Mouse (Mus musculus) neural tube, postnatal 0 days (tissue): ENCODE data around the gene Gm38119. TPM values are rescaled to one million over a fixed set of nuclear protein-coding genes. Genes with fewer than 3 reads are reported as not detected.

ENCODE experiments used
- polyA plus RNA-seq: library from polyadenylated mRNA; unstranded; fragments of >200 nt; fragmentation: Nextera tagmentation; extraction: Ambion mirVana; gene quantifications from 2 replicates; pipeline ENCODE4 v1.2.1, GENCODE M21; 2015

Gm38119 gene
- polyA plus RNA-seq = not detected in 2 replicates

DNA sequence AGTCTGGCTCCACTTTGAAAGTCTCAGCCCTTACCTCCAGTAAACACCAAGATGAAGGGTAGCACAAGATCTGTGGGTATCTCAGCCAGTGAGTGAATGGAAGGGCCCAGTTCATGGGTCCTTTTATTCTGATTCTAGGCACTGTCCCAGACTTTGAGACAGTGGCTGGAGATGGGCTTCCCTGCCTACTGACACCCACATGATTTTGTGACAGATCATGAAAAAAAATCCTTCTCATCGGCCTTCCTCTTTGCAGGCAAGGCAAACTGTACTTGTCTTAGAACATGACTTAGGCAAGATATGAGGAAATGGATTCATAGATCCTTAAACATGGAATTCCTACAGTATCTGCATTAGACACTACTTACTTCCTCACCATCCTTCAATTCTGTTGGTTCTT lies at the start of gene Gm38119:
Gene Gm38119, minus strand, starts transcription at position 101 of the 400 bp plus-strand sequence.

DNA sequence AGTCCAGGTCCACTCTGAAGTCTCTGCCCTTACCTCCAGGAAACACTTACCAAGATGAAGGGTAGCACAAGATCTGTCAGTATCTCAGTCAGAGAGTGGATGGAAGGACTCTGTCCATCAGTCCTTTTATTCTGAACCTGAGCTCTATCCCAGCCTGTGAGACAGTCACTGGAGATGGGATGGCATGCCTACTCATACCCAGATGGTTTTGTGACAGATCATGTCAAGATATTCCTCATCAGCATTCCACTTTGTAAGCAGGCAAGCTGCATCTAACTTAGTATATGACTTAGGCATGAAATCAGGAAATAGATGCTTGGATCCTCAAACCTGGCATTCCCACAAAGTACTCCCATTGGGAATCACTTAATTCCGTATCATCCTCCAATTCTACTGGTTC lies 39.9 kb upstream of the Gm38119 start, which contains the start of gene Lce1i:
Gene Lce1i, minus strand, starts transcription at position 101 of the 400 bp plus-strand sequence.

DNA sequence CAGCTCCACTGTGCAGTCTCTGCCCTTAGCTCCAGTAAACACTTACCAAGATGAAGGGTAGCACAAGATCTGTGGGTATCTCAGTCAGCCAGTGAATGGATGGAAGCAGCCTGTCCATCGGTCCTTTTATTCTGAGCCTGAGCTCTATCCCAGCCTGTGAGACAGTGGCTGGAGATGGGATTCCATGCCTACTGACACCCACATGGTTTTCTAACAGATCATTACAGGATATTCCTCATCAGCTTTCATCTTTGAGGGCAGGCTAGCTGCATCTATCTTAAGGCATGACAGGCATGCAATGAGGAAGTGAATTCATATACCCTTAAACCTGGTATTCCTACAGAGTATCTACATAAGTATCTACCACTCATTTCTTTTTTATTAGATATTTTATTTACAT lies 26.1 kb upstream of the Gm38119 start, which contains the start of gene Lce1h:
Gene Lce1h, minus strand, starts transcription at position 101 of the 400 bp plus-strand sequence.

DNA sequence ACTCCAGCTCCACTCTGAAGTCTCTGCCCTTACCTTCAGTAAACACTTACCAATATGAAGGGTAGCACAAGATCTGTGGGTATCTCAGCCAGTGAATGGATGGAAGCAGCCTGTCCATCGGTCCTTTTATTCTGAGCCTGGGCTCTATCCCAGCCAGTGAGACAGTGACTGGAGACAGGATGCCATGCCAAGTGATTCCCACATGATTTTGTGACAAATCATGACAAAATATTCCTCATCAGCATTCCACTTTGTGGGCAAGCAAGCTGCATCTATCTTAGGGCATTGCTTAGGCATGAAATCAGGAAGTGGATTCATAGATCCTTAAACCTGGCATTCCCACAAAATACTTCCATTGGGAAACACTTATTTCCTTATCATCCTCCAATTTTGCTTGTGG lies 13.3 kb upstream of the Gm38119 start, which contains the start of gene Lce1g:
Gene Lce1g, minus strand, starts transcription at position 101 of the 400 bp plus-strand sequence.

DNA sequence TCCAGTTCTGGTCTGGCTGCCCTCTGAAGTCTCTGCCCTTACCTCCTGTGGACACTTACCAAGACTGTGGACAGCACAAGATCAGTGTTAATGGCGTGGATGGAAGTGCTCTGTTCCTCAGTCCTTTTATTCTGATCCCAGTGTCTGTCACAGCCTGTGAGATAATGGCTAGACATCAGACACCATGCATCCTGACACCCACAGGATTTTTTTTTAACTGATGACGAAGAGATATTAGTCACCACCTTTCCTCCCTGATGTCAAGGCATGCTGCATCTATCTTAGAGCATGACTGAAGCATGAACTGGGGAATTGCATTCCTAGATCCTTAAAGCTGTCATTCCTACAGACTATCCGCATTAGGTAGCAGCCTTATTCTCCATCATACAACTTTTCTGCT lies 18.6 kb downstream of the Gm38119 start, which contains the start of gene Lce1f:
Gene Lce1f, minus strand, starts transcription at position 101 of the 400 bp plus-strand sequence.

DNA sequence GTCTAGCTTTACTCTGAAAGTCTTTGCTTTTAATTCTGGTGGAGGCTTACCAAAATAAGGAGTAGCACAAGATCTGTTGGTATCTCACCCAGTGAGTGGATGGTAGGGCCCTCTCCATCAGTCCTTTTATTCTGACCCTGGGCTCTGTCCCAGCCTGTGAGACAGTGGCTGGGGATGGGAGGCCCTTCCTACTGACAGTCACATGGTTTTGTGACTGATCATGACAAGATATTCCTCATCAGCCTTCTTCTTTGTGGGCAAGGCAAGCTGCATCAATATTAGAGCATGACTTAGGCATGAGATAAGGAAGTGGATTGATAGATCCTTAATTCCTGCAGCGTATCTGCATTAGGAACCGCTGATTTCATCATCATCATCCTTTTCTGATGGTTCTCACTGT lies 29.9 kb downstream of the Gm38119 start, which contains the start of gene Lce1e:
Gene Lce1e, minus strand, starts transcription at position 101 of the 400 bp plus-strand sequence.

Other genes with a start within 250 kb of the Gm38119 start
- not detected in 2 replicates for gene Sprr4, start 238.6 kb downstream of the Gm38119 start, polyA plus RNA-seq
- gene 2310046K23Rik, start 204.6 kb downstream of the Gm38119 start, polyA plus RNA-seq = not detected in 2 replicates
- not detected in 2 replicates for gene Ivl, start 165.4 kb downstream of the Gm38119 start, polyA plus RNA-seq
- not detected in 2 replicates for gene Smcp, start 150.1 kb downstream of the Gm38119 start, polyA plus RNA-seq
- not detected in 2 replicates for gene 2210017I01Rik, start 131.6 kb downstream of the Gm38119 start, polyA plus RNA-seq
- gene Lce6a, start 117.4 kb downstream of the Gm38119 start, polyA plus RNA-seq = not detected in 2 replicates
- gene Lce1a1, start 90.8 kb downstream of the Gm38119 start, polyA plus RNA-seq = not detected in 2 replicates
- gene Lce1b, start 82.2 kb downstream of the Gm38119 start, polyA plus RNA-seq = not detected in 2 replicates
- gene Lce1a2, start 68.8 kb downstream of the Gm38119 start, polyA plus RNA-seq = not detected in 2 replicates
- not detected in 2 replicates for gene Lce1c, start 59.8 kb downstream of the Gm38119 start, polyA plus RNA-seq
- not detected in 2 replicates for gene Lce1d, start 51.9 kb downstream of the Gm38119 start, polyA plus RNA-seq
- not detected in 2 replicates for gene Lce1e, start 30.0 kb downstream of the Gm38119 start, polyA plus RNA-seq
- gene Lce1f, start 18.7 kb downstream of the Gm38119 start, polyA plus RNA-seq = not detected in 2 replicates
- not detected in 2 replicates for gene Lce1g, start 13.2 kb upstream of the Gm38119 start, polyA plus RNA-seq
- not detected in 2 replicates for gene Lce1h, start 26.0 kb upstream of the Gm38119 start, polyA plus RNA-seq
- gene Lce1i, start 39.8 kb upstream of the Gm38119 start, polyA plus RNA-seq = not detected in 2 replicates
- not detected in 2 replicates for gene Lce1j, start 51.4 kb upstream of the Gm38119 start, polyA plus RNA-seq
- gene Lce1k, start 68.8 kb upstream of the Gm38119 start, polyA plus RNA-seq = not detected in 2 replicates
- gene Kprp, start 88.2 kb upstream of the Gm38119 start, polyA plus RNA-seq = not detected in 2 replicates
- not detected in 2 replicates for gene Lce1l, start 112.2 kb upstream of the Gm38119 start, polyA plus RNA-seq
- not detected in 2 replicates for gene 2310050C09Rik, start 131.1 kb upstream of the Gm38119 start, polyA plus RNA-seq
- gene Lce3a, start 187.1 kb upstream of the Gm38119 start, polyA plus RNA-seq = not detected in 2 replicates
- gene Lce3b, start 193.9 kb upstream of the Gm38119 start, polyA plus RNA-seq = not detected in 2 replicates
- gene Lce3c, start 205.4 kb upstream of the Gm38119 start, polyA plus RNA-seq = not detected in 2 replicates
- gene Lce3d, start 218.3 kb upstream of the Gm38119 start, polyA plus RNA-seq = not detected in 2 replicates
- gene Lce3e, start 228.0 kb upstream of the Gm38119 start, polyA plus RNA-seq = not detected in 2 replicates